Mouse (Mus musculus) left cerebral cortex, adult 8-10 months (tissue): ENCODE results near the gene Pomc. TPM values are rescaled to one million over a fixed set of nuclear protein-coding genes. Genes with fewer than 3 reads are reported as not detected.
"Not testable (repeated sequence)": the region's sequence is repeated elsewhere in the genome, so short reads cannot be mapped to it uniquely, and the experiment has no call there.

Experiments used
- DNase-seq, 2 experiments: peaks; one replicate each; pipeline ENCODE4 v3.0.0; 2022; ENCODE audit warnings: low spot score in 2 of 2
- total RNA-seq, 4 experiments: library from RNA; stranded (reverse); gene quantifications; 2 replicates each; pipeline ENCODE4 v1.2.4; 2022

The Pomc gene
- total RNA-seq, 4 experiments from 2014 or later = 2.3 to 9.3 (median 2.8) TPM

- DNase-seq = no peak
Observed at GRCm38 (mm10) chr12:3967196-3967595, 12.4 kb downstream of the Pomc start.

DNA sequence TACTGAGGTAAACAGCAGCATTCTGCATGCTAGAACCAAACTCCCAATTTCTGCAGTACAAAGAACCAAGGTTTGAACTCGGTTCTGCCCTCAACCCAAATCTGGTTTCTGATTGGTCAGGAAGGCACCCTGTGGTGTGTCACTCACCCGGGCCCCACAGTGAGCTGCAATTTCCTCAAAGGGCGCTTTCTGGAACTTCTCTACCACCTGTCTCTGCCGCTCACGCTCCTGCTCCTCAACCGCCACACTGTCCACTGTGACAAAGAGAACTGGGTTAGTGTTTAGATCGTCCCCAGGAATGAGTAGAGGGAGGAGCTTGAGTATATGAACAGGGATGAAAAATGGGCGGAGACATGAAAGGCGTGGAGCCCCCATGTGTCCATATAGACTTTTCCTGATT is 13.6 kb downstream of the Pomc start:
- no peak for DNase-seq

DNA sequence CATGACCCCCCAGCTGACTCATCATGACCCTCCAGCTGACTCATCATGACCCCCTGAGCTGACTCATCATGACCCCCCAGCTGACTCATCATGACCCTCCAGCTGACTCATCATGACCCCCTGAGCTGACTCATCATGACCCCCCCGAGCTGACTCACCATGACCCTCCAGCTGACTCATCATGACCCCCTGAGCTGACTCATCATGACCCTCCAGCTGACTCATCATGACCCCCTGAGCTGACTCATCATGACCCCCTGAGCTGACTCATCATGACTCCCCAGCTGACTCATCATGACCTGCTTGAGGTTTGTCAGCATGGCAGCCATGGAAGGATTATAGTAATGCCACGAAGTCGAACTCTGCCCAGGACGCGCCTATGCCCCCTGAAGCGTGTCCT is 18.4 kb downstream of the Pomc start:
- DNase-seq = not testable (repeated sequence)

DNA sequence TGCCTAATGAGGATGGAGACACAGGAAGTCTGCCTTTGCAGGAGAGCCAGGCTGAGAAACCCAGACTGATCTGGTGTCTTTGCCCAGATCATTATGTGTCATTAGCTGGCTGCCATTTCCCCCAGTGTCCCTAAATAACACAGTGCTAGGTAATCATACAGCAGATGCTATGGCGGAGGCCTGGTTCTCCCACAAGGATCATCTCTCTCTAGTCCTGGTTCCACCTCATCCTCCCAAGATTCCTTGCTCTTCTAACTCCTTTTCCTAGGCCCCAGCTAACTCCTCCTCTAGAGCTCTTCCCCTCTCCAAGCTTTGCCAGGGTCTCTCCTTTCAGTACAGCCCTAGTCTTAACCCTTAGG is 26.2 kb downstream of the Pomc start:
- no peak for DNase-seq

GRCm38 (mm10) chr12:3981350-3982131 is 26.8 kb downstream of the Pomc start:
- peak; percentile 52 to 82 for DNase-seq

GRCm38 (mm10) chr12:3982257-3982656 is 27.5 kb downstream of the Pomc start:
- peak in 1 of 2 experiments; percentile 77 for DNase-seq

- DNase-seq = peak; percentile 60 to 66
Observed at GRCm38 (mm10) chr12:3983736-3984135, 29.0 kb downstream of the Pomc start.

DNA sequence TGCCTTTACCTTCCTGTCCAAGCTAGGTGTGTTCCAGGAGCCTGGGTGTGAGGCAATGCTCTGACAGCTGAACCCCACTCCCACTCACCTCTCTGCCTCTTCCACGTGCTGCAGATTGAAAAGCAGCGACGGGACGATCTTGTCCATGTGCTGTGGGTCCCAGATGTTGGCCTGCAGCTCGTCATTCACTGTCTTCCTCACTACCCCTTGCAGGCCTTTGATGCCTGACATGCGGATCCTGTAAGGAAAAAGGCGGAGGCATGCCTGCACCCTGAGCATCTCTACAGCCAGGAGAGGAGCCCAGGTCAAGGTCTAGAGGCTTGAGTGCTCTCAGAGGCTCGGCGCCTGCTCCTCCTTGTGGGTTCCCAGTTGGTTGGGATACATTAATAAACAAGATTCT is 29.7 kb downstream of the Pomc start:
- DNase-seq = no peak

GRCm38 (mm10) chr12:3989943-3990342 is 35.2 kb downstream of the Pomc start:
- DNase-seq = no peak

DNA sequence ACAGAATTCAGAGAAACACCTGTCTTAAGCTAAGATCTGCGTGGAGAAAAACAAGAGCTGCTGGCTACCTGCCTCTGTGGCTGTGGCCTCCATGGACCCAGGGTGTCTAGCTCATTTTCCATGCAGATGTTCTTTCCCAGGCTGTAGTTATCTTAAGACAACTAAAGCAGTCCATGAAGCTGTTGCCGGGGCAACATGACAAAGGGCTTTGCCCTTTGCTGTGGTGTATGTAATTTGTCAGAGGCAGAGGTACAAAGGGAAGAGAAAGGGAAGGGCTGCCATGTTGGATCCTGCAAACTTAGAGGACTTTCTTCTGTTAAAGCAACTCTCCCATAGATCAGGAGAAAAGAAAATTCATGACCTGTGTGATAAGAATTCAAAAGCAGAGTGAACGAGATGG is 36.3 kb downstream of the Pomc start:
- no peak for DNase-seq

- DNase-seq = no peak
Observed at GRCm38 (mm10) chr12:3996749-3997148, 42.0 kb downstream of the Pomc start.

DNA sequence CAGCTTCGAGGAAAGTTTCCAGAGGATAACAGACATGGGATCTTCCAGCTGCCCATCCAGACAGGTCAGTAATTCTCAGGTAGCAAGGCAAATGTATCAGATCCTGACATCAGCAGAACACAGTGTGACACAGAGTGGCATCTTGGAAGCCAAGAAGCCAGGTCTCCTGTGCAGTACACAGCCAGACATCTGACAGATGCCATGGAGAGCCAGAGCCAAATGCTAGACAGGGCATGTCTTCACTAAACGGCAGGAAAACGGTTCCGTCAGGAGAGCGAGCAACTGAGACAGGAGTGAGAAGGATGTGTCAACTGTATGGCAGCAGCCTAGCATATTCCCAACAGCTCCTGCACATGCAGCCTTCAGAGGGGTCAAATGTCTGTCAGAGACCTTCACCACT is 45.7 kb downstream of the Pomc start:
- no peak for DNase-seq

- no peak for DNase-seq
Observed at GRCm38 (mm10) chr12:4004648-4005047, 49.9 kb downstream of the Pomc start.

GRCm38 (mm10) chr12:4006079-4006478 is 51.3 kb downstream of the Pomc start:
- DNase-seq = peak in 1 of 2 experiments; percentile 59

DNA sequence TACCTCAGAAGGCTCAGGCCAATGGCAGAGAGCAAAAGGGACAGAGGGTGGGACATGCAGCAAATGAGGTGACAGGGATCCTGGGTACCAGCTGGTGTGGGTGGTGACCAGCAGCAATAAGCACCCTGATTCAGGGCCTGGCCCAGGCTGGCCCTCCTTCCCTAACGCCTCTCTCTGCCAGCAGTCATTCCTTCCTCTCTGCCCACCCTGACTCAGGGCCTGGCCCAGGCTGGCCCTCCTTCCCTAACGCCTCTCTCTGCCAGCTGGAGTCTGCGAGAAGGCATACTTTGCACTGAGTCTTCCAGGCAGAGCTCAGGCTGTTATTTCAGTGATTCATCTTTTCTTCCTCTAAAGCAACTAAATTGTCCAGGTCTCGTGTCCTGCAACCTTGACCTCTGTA is 52.4 kb downstream of the Pomc start:
- peak in 1 of 2 experiments; percentile 60 for DNase-seq

DNA sequence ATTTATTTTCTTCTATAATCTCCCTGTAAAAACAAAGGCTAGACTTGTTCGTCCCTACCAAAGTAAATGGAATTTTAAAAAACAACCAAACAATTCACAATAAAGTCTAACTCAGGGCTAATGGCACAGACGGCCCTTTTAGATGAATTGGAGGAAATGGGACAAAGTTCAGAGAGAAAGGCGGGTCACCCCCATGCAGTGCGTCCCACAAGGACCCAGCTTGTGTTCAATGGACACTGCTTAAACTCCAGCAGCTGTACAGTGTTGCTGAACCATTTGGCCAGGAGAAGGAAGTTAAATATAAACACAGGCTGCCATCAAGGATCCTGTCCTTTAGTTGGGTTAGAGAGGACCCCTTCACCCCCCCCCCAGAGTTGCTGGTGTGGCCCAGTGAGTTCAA is 53.0 kb downstream of the Pomc start:
- no peak for DNase-seq

DNA sequence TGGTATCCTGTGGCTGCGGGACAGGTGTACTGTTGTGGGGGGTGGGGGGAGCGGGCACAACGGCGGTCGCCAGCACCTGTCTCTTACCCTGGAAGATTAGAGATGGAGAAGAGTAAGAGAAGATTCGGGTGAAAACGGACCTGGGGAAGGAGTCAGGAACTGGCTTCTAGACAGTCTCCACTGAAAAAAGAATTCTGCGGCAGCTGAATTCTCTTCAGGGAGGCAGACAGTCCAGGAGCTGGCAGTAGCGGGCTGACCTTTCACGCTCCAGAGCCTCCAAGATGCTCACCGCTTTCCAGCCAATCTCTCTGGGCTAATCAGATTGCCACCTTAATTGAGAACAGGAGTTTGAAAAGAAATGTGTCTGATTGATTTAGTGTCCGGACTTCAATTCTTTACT is 54.0 kb downstream of the Pomc start:
- DNase-seq = no peak

Other genes starting within 250 kb of the Pomc start
- gene Dnmt3a, start 148.9 kb upstream of the Pomc start, total RNA-seq = 100 to 1,000 TPM; 101 to 108 (median 103) TPM
- 100 to 1,000 TPM; 116 to 119 (median 117) TPM for gene Efr3b, start 84.0 kb downstream of the Pomc start, total RNA-seq
- gene Dnajc27, start 127.6 kb downstream of the Pomc start, total RNA-seq = 100 to 1,000 TPM in 2 of 4 experiments, 10 to 100 TPM in 2; 90.1 to 105 (median 99.9) TPM
- 10 to 100 TPM; 49.8 to 53.5 (median 52.1) TPM for gene Adcy3, start 178.2 kb downstream of the Pomc start, total RNA-seq